Mouse (Mus musculus) ES-Bruce4 (cell line): ENCODE data around the gene Cbx1.

Source experiments
- CTCF ChIP-seq: IDR thresholded peaks from one replicate; pipeline ENCODE4 v1.8.1; 2011; ENCODE audit warnings: low read depth, low read length
- POLR2A ChIP-seq: IDR thresholded peaks from one replicate; pipeline ENCODE4 v1.8.1; 2011; ENCODE audit warnings: low read length; ENCODE audit not compliant: insufficient read depth

DNA sequence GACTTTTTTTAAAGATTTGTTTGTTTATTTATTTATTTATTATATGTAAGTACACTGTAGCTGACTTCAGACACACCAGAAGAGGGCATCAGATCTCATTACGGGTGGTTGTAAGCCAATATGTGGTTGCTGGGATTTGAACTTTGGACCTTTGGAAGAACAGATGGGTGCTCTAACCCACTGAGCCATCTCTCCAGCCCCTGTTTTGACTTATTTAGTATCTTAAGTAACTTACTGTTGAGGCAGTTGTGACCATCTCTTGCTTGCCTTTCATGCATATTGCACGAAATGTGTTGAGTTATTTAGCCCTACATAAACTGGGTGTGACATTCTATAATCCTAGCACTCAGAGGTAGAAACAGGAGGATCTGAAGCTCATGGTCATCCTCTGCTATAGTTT, 10.6 kb downstream of the Cbx1 start:
- TF ChIP-seq CTCF = no peak
- no peak for TF ChIP-seq POLR2A
